Mouse (Mus musculus) embryo, embryonic 11 days (tissue): Measurements from ENCODE around the gene Pla2g4a.

ENCODE experiments used
- DNase-seq: peaks from one replicate; pipeline ENCODE4 v3.0.0-alpha.2; 2015

Gene Pla2g4a

DNA sequence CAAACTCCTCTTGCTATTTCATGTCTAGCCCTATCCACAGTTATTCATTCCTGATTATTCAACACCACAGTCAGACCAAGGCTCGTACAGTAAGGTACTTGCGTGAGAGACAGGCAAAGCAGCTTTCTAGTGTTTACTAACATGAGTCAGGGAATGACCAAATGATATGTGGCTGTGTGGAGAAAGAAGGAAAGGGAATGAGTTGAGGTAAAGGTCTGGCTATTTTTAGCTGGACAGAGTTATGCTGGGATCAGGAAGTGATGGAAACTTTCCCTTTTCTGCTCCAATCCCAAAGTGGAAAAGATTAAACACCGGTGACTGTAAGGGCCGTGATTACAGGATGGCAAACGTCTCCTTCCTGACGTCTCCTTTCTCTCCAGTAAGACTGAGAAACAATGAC lies 114.4 kb downstream of the Pla2g4a start:
- no peak for DNase-seq

DNA sequence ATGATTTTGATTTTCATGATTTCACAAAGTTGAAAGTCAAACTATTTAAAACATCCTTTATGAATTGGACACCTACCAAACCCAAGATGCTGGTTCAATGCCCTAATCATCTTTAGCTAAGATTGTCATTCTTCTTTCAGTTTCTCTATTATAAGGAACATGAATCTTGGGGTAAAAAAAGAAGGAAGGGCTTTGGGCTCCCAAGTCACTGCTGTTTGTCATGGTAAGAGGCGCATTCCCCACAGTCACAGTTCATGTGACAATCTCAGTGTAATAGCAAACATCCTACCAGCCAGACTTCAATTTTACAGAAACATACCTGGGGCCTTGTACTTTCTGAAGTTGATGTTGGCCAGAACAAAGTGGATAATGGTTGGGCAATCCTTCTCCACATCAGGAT lies 119.2 kb downstream of the Pla2g4a start:
- DNase-seq, result no peak

GRCm38 (mm10) chr1:149840961-149841416 lies 120.1 kb downstream of the Pla2g4a start:
- no peak for DNase-seq

DNA sequence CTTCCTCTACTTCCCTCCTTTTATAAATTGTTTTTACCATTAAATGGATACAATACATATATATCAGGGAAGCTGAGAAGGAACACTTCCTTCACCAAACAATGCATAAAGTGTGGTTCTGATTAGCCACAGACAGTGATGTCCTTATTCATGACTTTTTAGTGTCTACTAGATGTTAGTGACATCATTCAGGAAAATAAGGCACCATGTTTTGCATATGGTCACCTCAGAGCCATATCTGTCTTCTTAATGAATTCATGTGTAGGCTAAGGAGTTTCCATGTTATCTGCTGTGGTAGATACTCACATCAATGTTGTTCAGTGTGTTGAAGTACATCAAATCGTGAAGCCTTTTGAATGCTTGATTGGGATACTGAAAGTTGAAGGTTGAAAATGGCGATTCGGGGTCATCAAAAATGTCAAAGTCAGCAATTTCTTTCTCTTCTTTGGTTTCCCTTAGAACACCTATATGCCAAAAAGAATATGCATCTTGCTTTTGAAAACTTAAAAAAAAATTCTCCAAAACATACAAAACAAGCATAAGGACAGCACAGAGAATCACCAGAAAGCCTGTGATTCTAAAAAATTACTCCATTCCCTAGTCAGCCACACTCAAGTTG lies 120.7 kb downstream of the Pla2g4a start:
- DNase-seq, result no peak

GRCm38 (mm10) chr1:149836496-149836895 lies 124.6 kb downstream of the Pla2g4a start:
- DNase-seq, result no peak

DNA sequence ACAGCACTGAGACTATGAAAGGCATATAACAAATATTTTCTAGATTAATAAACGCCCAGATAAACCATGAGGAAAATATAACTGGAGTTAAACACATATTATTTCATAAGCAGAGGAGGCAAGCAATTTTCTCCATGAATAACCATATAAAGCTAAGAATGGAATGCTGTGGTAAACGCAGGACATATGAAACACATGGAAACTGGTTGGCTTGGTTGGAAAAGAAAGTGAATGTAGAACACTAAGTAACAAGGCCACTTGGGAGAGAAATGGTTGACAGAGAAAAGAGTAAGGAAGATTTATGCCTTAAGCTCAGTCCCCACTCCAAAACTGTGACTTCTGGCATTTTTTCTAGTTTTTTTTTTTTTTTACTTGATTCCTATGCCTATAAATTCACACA lies 127.2 kb downstream of the Pla2g4a start:
- no peak for DNase-seq

DNA sequence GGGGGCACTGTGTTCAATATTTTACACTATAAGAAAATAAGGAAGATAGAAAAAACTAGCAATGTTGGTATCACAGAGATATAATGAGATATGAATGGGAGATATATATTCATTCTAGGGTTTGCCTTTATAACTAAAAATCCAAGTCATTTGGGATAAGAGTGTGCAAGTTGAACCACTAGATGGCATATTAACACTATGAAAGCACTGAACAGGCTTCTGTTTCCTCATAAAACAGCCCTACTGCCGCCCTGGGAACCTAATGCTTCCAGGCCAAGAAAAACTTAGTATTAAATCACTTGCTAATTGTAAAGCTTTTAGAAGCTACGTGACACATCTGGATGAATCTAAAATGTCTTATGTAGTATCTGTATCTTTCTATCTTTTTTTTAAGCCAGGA lies 128.1 kb downstream of the Pla2g4a start:
- DNase-seq, result peak; percentile 62

GRCm38 (mm10) chr1:149832514-149832913 lies 128.6 kb downstream of the Pla2g4a start:
- DNase-seq, result no peak

DNA sequence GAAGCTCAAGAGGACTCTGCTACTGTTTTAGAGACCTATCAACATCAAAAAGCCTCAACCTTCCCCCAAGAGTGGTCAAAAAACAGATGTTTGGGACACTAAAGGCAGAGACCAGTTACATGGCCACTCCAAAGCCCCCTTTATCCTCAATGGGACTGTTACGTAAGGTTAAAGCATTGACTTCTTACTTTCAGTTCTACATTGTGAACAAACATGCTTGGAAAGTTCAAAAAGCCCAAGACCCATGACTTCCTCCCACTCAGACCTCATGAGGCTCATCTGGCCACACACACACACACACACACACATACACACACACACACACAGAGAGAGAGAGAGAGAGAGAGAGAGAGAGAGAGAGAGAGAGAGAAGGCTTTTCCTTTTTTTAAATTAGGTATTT lies 130.0 kb downstream of the Pla2g4a start:
- no peak for DNase-seq

DNA sequence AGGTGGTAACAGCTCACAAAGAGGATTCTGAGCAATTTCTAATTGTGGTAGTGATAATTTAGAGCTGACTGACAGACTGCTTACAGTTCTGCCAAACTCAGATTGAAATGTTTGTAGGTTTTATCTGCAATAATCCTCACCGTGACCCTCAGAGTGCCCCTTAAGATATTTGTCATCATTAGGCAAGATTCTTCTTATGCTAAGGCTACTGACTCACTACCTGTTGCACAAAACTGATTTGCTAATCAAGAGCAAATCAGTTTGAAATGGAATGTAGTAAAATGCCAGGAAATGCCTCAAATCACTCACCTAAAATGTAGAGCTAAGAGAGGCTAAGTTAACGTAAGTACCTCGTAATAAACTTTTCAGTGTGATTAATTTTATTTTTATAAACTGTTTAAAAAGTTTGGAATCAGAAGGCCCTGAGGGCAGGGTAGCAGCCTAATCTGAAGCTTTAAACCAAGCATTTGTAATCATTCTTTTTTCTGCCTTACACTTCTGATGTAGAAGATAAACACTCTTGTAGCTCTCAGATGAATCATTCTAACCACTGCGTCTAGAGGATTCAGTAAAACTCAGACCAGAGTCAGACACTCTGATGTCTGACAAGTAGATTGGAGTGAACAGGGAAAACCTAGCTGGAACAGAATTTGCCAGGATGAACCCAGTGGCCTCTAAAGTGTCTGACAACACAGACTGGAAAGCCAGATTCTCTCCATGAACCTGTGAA lies 147.3 kb downstream of the Pla2g4a start:
- no peak for DNase-seq

DNA sequence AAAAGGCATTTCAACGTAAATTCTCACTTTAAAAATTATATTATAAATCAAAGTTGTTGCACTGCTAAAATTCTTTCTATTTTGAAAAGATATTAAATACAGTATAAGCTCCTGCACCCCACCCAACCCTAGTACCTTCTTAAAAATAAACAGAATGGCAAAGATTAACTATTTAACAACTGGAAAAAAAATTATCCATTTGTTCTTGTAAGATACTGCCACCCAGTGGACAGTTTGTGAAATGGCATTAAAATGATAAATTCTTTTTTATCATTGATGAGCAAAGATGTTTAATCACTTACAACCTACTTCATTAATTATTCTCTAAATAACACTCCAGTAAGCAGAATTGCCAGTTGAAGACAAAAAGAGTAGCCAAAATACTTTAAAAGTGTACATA lies 151.6 kb downstream of the Pla2g4a start:
- no peak for DNase-seq
